Mouse (Mus musculus) liver, embryonic 11.5 days (tissue): ENCODE data around the gene 6030408B16Rik. TPM values are rescaled to one million over a fixed set of nuclear protein-coding genes. Genes with fewer than 3 reads are reported as not detected.

Experiments used
- ATAC-seq: fragments of 200-750 bp; cut with Nextera tagmentation; replicated peaks from 2 replicates; pipeline ENCODE4 v1.8.0; 2017; ENCODE audit warnings: moderate number of reproducible peaks, mild to moderate bottlenecking, moderate TSS enrichment, moderate library complexity; ENCODE audit not compliant: low FRiP score
- DNase-seq: peaks from one replicate; pipeline ENCODE4 v3.0.0-alpha.2; 2017; ENCODE audit warnings: low spot score
- H3K27ac ChIP-seq: fragments of 300-500 bp; sonication (generic); 2 replicates; pipeline ENCODE4 v1.5.1; 2014; ENCODE audit warnings: mild to moderate bottlenecking, low read depth, low read length, control low read depth
- H3K27me3 ChIP-seq: fragments of 300-500 bp; sonication (generic); replicated peaks from 2 replicates; pipeline ENCODE4 v1.6.1; 2014; ENCODE audit warnings: low read length, mixed read lengths; ENCODE audit not compliant: control insufficient read depth, insufficient read depth
- H3K36me3 ChIP-seq: fragments of 300-500 bp; sonication (generic); 2 replicates; pipeline ENCODE4 v1.6.1; 2014; ENCODE audit warnings: mild to moderate bottlenecking, low read length, moderate library complexity, mixed read lengths; ENCODE audit not compliant: control insufficient read depth, insufficient read depth
- H3K4me1 ChIP-seq: fragments of 300-500 bp; sonication (generic); replicated peaks from 2 replicates; pipeline ENCODE4 v1.6.1; 2014; ENCODE audit warnings: low read length, mixed read lengths; ENCODE audit not compliant: control insufficient read depth, insufficient read depth
- H3K4me2 ChIP-seq: fragments of 300-500 bp; sonication (generic); 2 replicates; pipeline ENCODE4 v1.6.1; 2014; ENCODE audit warnings: mild to moderate bottlenecking, control low read depth, moderate library complexity
- H3K4me3 ChIP-seq: fragments of 300-500 bp; sonication (generic); 2 replicates; pipeline ENCODE4 v1.5.1; 2014; ENCODE audit warnings: low read depth, low read length, control low read depth
- H3K9ac ChIP-seq: fragments of 300-500 bp; sonication (generic); 2 replicates; pipeline ENCODE4 v1.6.1; 2014; ENCODE audit warnings: low read depth, low read length, control low read depth
- H3K9me3 ChIP-seq: fragments of 300-500 bp; sonication (generic); 2 replicates; pipeline ENCODE4 v1.6.1; 2016; ENCODE audit warnings: low read length, inconsistent platforms, mixed read lengths; ENCODE audit not compliant: control insufficient read depth
- WGBS: fragments of 180-500 bp; shearing (Covaris S2); extraction: QIAGEN DNeasy Blood & Tissue Kit; methylation state at CpG from one replicate; pipeline ENCODE4 v1.1.7; 2014; 5-methylcytosine and 5-hydroxymethylcytosine counted together
- polyA plus RNA-seq: library from polyadenylated mRNA; unstranded; fragments of >200 nt; fragmentation: Nextera tagmentation; extraction: Ambion mirVana; gene quantifications from 2 replicates; pipeline ENCODE4 v1.2.1, GENCODE M21; 2014

The 6030408B16Rik gene
- polyA plus RNA-seq, 1 experiment from 2014 or later = 0.58 TPM

GRCm38 (mm10) chr15:101262502-101262901 is 30.5 kb upstream of the 6030408B16Rik start:
- H3K27ac ChIP-seq = no peak overlapping the region; the same call in 1 of the 2 replicates
- H3K36me3 ChIP-seq = no peaks in the 10 kb centered on the region
- no peak overlapping the region for H3K4me2 ChIP-seq
- H3K9ac ChIP-seq = no peak overlapping the region
- no peaks in the 10 kb centered on the region for H3K9me3 ChIP-seq
- ATAC-seq (no peak), DNase-seq (no peak)
- peaks cover 29% of the 10 kb centered on the region for H3K27me3 ChIP-seq
- H3K4me3 ChIP-seq = no peak overlapping the region
- H3K4me1 ChIP-seq = peaks cover 38% of the 10 kb centered on the region
- 33% methylated on average over 5 of the region's 5 CpGs for WGBS

GRCm38 (mm10) chr15:101266132-101266963 is 26.7 kb upstream of the 6030408B16Rik start:
- H3K4me1 ChIP-seq = peaks cover 24% of the 10 kb centered on the region

GRCm38 (mm10) chr15:101267053-101268032 is 25.7 kb upstream of the 6030408B16Rik start:
- peak overlapping the region; percentile 38; the same call in 1 of the 2 replicates for H3K9ac ChIP-seq
- whole genome bisulfite sequencing = 3% methylated on average over 25 of the region's 25 CpGs
- DNase-seq = no peak
- H3K4me2 ChIP-seq = peak overlapping the region; percentile 84
- peaks cover 44% of the 10 kb centered on the region for H3K27me3 ChIP-seq
- no peaks in the 10 kb centered on the region; the same call in 1 of the 2 replicates for H3K36me3 ChIP-seq
- H3K4me1 ChIP-seq = peaks cover 16% of the 10 kb centered on the region
- H3K27ac ChIP-seq = no peak overlapping the region
- no peak; the same call in 1 of the 2 replicates for ATAC-seq
- H3K4me3 ChIP-seq = peak overlapping the region; percentile 55
- H3K9me3 ChIP-seq = no peaks in the 10 kb centered on the region

More at GRCm38 (mm10) chr15:101266132-101266963, 26.7 kb upstream of the 6030408B16Rik start:
- DNase-seq (peak; percentile 78), ATAC-seq (peak; percentile 64)
- peak overlapping the region; percentile 55 for H3K4me3 ChIP-seq
- peaks cover 44% of the 10 kb centered on the region for H3K27me3 ChIP-seq
- WGBS = 1% methylated on average over 56 of the region's 57 CpGs
- no peaks in the 10 kb centered on the region; the same call in 1 of the 2 replicates for H3K36me3 ChIP-seq
- peak overlapping the region; percentile 50; the same call in 1 of the 2 replicates for H3K9ac ChIP-seq
- H3K9me3 ChIP-seq = no peaks in the 10 kb centered on the region
- H3K27ac ChIP-seq = no peak overlapping the region
- H3K4me2 ChIP-seq = peak overlapping the region; percentile 84

- no peak for ATAC-seq
- H3K36me3 ChIP-seq = peaks cover 2% of the 10 kb centered on the region; the same call in 1 of the 2 replicates
- H3K9me3 ChIP-seq = no peaks in the 10 kb centered on the region
- no peak overlapping the region for H3K9ac ChIP-seq
- H3K4me2 ChIP-seq = no peak overlapping the region
- H3K27me3 ChIP-seq = peaks cover 36% of the 10 kb centered on the region
- peaks cover 11% of the 10 kb centered on the region for H3K4me1 ChIP-seq
- H3K4me3 ChIP-seq = no peak overlapping the region
- 86% methylated on average over 29 of the region's 29 CpGs for WGBS
- no peak for DNase-seq
- H3K27ac ChIP-seq = no peak overlapping the region
These were observed 22.8 kb upstream of the 6030408B16Rik start for GRCm38 (mm10) chr15:101270101-101270820.

- Histone ChIP-seq H3K36me3 (peaks cover 2% of the 10 kb centered on the region; the same call in 1 of the 2 replicates), H3K4me2 (no peak overlapping the region), H3K9ac (no peak overlapping the region), H3K27me3 (peaks cover 29% of the 10 kb centered on the region), H3K4me1 (peaks cover 9% of the 10 kb centered on the region), H3K4me3 (no peak overlapping the region), H3K27ac (no peak overlapping the region), H3K9me3 (no peaks in the 10 kb centered on the region)
- DNase-seq (no peak), ATAC-seq (no peak)
- WGBS = 80% methylated on average over 3 of the region's 3 CpGs
These were observed 21.9 kb upstream of the 6030408B16Rik start for GRCm38 (mm10) chr15:101271107-101271506.

- Histone ChIP-seq H3K9ac (no peak overlapping the region), H3K4me1 (peaks cover 5% of the 10 kb centered on the region), H3K27ac (no peak overlapping the region), H3K27me3 (peaks cover 25% of the 10 kb centered on the region), H3K4me3 (no peak overlapping the region), H3K4me2 (no peak overlapping the region), H3K36me3 (peaks cover 2% of the 10 kb centered on the region; the same call in 1 of the 2 replicates), H3K9me3 (no peaks in the 10 kb centered on the region)
- DNase-seq (no peak), ATAC-seq (no peak)
- WGBS = 88% methylated on average over 14 of the region's 15 CpGs
These were observed 21.5 kb upstream of the 6030408B16Rik start for GRCm38 (mm10) chr15:101271513-101271912.

- H3K9me3 ChIP-seq = no peaks in the 10 kb centered on the region
- H3K4me2 ChIP-seq = no peak overlapping the region
- H3K9ac ChIP-seq = no peak overlapping the region
- DNase-seq = no peak
- H3K36me3 ChIP-seq = peaks cover 2% of the 10 kb centered on the region; the same call in 1 of the 2 replicates
- ATAC-seq = no peak
- no peak overlapping the region for H3K4me3 ChIP-seq
- 43% methylated on average over 6 of the region's 6 CpGs for WGBS
- no peak overlapping the region for H3K27ac ChIP-seq
- H3K4me1 ChIP-seq = no peaks in the 10 kb centered on the region; the same call in 1 of the 2 replicates
- H3K27me3 ChIP-seq = no peaks in the 10 kb centered on the region; the same call in 1 of the 2 replicates
These were observed 18.6 kb upstream of the 6030408B16Rik start for GRCm38 (mm10) chr15:101274380-101274779.
